Mouse (Mus musculus) monocyte, adult 2 months (primary cell): ENCODE data around the gene Tmem102.

Source experiments
- DNase-seq, 2 experiments: peaks; one replicate each; pipeline ENCODE4 v3.0.0; 2022; ENCODE audit warnings: low spot score in 2 of 2, low read depth in 1 of 2

The Tmem102 gene

GRCm38 (mm10) chr11:69804972-69805909, at the start of gene Tmem102:
TSS of gene Tmem102 (minus strand) at chr11:69805624.
- no peak for DNase-seq

GRCm38 (mm10) chr11:69854680-69855079, 49.3 kb upstream of the Tmem102 start:
- no peak for DNase-seq

GRCm38 (mm10) chr11:69853994-69854393, 48.6 kb upstream of the Tmem102 start:
- no peak for DNase-seq

- DNase-seq, result no peak
Measured at GRCm38 (mm10) chr11:69850754-69851153, 45.3 kb upstream of the Tmem102 start.

- DNase-seq, result no peak
Measured at GRCm38 (mm10) chr11:69849884-69850283, 44.5 kb upstream of the Tmem102 start.

GRCm38 (mm10) chr11:69849128-69849527, 43.7 kb upstream of the Tmem102 start:
- no peak for DNase-seq

- DNase-seq, result no peak
Measured at GRCm38 (mm10) chr11:69848021-69848420, 42.6 kb upstream of the Tmem102 start.

GRCm38 (mm10) chr11:69846738-69847688, 41.6 kb upstream of the Tmem102 start:
- no peak for DNase-seq

GRCm38 (mm10) chr11:69846198-69846680, 40.8 kb upstream of the Tmem102 start, which contains the start of gene Plscr3:
TSS of gene Plscr3 (plus strand) at chr11:69846376.
- peak; percentile 45 to 81 for DNase-seq

GRCm38 (mm10) chr11:69838714-69839104, 33.3 kb upstream of the Tmem102 start:
- no peak for DNase-seq

- DNase-seq, result peak; percentile 90 to 91
Measured at GRCm38 (mm10) chr11:69837952-69838713, 32.7 kb upstream of the Tmem102 start, which contains the start of gene Tmem256. TSS of gene Tmem256 (plus strand) at chr11:69838514.

- DNase-seq, result no peak
Measured at GRCm38 (mm10) chr11:69837604-69837951, 32.2 kb upstream of the Tmem102 start, which contains the start of gene Nlgn2. TSS of gene Nlgn2 (minus strand) at chr11:69837784.

GRCm38 (mm10) chr11:69836703-69837576, 31.5 kb upstream of the Tmem102 start:
- DNase-seq, result no peak

GRCm38 (mm10) chr11:69835966-69836335, 30.5 kb upstream of the Tmem102 start:
- no peak for DNase-seq

GRCm38 (mm10) chr11:69835326-69835965, 30.0 kb upstream of the Tmem102 start:
- DNase-seq, result no peak

GRCm38 (mm10) chr11:69834001-69834549, 28.7 kb upstream of the Tmem102 start:
- no peak for DNase-seq

GRCm38 (mm10) chr11:69833554-69833953, 28.1 kb upstream of the Tmem102 start:
- no peak for DNase-seq

- DNase-seq, result no peak
Measured at GRCm38 (mm10) chr11:69828832-69829231, 23.4 kb upstream of the Tmem102 start.

GRCm38 (mm10) chr11:69823456-69823855, 18.0 kb upstream of the Tmem102 start:
- no peak for DNase-seq
